Mouse (Mus musculus) right cerebral cortex, postnatal 10 days (tissue): ENCODE results near the gene Naa40.

Experiments used
- DNase-seq, 2 experiments: peaks; one replicate each; pipeline ENCODE4 v3.0.0; 2021; ENCODE audit warnings: low spot score in 2 of 2

Gene Naa40

DNA sequence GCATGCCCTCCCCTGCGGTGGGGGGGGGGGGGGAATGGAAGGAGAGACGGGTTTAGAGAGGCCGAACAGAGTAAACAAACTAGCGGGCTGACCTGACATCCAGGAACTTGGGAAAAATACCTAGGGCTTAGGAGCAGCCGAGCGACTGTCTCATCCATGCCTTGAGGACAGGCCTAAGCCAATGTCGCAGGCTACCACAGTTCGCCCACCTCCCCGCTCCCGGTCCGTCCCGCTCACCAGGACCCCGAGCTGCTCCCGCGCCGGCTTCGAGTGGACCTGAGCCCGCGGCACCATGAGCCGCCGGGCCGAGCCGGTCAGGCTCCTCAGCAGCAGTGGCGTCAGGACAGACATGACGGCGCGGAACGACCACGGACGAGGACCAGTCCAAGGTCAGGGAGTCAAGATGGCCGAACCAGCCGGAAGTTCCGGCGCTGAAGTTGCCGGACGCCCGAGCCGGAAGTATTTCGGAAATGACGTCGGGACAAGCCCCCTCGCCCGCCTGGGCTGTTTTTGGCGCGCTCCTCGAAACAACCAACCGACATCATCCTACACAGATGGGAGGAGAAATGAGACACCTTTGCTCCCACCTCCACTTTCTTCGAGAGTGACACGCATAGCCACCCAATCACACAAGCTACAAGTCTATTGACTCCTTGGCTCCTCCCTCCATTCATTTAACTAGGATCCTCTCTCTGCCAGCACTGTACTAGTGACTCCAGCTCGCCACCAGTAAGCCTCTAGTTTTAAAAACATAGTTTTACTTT, 23.6 kb downstream of the Naa40 start, which contains the start of gene Cox8a:
Cox8a (minus strand) TSS at position 455 of the 764 bp plus-strand sequence.
- peak; percentile 98 to 99 for DNase-seq

DNA sequence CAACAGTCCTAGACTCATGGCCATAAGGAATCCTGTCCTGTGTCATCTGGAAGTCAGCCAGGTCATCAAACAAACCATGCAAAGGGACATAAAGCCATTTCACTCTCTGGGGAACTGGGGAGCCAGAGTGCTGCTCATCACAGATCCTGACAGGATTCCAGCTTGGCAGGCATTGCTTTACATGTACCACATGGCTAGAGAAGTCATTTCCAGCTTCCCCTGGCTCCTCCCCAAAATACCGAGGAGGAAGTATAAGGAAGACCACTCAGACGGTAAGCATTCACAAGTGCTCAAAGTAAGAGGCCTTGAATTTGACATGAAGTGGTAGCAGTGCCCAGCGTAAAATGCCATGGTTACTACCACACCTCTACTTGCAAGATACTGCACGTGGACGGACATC, 26.5 kb downstream of the Naa40 start:
- DNase-seq: peak in 1 of 2 experiments; percentile 61

DNA sequence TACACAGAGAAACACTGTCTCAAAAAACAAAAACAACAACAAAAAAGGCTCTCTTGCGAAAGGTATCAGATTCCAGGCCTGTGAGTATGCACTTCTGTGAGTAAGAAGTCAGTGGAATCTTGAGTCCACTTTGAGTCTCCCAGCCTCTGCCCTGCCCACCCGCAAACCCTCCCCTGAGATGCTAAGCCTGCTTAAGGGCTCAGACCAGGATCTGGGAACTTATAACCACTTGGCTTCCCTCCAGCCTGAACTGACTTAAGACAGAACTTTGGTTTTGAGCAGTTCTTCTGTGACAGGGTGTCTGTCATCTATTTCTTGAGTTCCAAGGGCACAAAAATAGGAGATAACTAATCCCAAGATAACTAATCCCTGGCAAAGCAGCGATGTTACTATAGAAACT, 28.0 kb downstream of the Naa40 start:
- DNase-seq: no peak

DNA sequence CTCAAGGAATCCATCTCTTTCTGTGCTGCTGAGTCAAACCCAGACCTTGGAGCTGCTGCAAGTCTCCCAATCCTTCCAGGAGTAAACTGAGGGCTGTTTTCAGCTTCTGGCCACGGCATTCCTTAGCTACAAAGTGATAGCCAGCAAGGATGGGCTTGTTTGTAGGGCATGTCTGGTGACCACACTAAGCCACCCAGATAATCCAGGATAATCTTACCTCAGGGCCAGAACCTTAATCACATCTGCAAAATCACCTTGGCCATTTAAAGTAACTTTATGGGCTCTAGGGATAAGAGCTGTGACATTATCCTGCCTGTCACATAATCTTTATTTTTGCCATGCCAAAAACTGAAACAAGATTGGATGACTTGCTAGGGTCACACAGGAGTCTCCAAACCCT, 28.8 kb downstream of the Naa40 start:
- no peak for DNase-seq

DNA sequence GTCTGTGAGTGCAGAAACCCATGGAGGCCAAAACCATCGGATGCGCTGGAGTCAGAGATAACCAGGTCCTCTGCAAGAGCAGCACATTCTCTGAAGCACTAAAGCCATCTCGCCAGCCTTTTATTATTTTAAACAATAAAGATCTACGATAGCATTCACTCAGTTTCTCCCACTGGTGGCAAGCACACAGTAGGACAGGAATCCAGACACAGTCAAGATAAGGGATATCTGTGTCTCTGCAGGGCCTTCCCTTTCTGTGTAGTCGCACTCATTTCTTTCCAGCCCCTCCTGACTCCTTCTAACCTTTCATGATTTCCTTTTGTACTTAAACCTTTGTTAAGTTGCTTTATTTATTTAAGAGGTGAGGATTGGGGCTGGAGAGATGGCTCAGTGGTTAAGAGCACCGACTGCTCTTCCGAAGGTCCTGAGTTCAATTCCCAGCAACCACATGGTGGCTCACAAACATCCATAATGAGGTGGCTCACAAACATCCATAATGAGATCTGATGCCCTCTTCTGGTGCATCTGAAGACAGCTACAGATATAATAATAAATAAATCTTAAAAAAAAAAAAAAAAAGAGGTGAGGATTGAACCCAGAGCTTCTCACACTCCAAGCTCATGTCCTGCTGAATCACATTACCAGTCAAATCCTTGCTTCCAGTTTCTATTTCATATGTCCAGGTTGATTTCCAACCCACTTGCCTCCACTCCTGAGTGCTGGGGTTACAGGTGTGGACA, 30.9 kb downstream of the Naa40 start:
- no peak for DNase-seq

DNA sequence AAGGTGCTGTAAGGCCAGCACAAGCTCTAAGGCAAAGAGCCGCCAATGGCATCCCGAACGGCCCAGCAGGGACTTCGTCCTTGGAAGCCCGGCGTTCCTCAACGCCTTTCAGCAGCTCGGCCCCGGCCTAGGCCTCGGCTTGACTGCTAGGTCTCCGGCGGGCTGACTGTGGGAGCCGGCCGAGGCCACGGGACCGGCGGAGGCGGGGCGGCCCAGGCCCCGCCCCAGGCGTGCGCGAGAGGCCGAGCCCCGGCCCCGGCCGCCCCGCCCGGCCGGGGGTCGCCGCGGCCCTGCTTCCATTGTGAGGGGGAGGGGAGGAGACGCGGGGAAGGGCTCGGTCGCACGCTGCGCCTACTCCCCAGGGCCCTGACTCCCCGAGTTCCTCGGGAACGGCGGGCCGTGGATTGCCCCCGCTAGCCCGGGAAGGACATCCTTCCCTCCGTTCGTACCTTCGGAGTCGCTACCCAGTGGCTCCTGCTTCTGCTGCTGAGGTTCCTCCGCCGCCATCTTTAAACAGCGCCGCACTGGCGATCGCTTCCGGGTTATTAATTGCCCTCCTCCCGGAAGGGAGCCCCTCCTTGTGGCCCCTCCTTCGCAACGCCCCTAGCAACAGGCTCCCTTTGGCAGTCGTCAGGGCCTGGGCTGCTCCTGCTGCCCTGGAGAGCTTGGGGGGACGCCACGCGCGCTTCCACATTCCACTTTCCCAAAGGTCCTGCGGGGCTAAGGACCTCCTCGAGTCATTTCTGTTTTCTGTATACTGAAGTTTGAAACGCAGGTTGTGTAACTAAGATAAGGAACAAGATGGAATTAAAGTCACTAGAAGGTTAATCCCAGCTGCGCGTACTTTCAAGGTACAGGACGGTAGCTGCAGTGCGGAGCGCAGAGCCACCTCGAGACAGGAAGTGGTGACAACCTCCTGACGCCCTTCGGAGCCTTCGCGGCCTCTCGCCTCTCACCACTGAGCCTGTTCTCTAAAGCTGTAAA, 34.9 kb downstream of the Naa40 start, which contains the start of gene Otub1:
Otub1 (minus strand) TSS at position 564 of the 984 bp plus-strand sequence.
- peak; percentile 96 for DNase-seq

DNA sequence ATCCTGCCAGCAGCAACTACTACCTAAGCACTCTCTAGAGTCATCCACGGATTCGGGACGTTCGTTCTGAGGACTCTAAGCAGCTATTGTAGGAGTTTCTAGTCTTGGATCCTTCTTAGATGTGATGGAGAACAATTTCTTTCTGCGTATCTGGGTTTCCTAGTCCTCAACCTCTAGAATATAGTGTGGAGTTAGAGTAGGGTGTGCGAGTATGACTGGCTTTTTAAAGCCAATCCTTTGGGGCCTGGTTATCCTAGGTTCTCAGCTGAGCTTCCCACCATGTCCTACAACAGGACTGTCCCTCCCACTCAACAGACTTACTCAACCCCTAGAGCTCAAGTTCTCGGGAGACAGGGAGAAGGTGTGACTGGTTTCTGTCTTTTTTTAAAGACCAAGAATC, 35.7 kb downstream of the Naa40 start:
- no peak for DNase-seq

DNA sequence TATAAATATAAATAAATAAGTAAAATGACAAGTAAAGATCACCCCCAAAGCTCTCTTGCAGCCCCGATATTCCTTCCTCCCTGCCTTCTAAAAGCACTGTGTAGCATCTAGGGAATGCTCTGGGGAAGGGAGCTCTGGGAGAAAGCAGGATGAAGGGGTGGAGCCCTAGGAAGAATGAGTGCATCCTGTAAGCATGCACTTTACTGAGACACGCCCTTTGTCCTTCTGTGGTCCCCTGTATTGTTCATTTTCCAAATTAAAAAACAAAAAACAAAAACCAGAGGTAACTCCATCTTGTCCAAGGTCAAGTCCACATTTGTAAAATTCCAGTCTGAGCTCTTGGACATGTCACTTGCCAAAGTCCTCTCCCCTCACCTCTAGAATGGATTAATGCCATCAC, 36.1 kb downstream of the Naa40 start:
- no peak for DNase-seq

DNA sequence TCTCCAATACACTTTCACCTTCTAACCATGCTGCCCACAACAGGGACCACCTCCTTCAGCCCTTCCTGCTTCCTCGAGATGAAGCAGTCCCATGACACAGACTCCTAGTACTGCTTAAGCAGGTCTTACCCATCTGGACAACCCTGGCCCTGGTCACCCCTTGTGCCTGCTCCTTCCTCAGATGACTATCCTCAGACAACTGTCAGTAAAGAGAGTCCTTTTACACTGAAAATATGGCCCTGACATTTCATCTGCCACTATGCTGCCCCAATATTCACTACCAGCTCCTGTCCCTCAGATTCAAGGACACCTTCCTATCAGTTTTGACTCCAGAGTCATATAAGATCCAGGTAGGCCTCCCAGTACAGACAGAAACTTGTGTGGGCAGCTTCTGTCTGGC, 40.6 kb downstream of the Naa40 start:
- no peak for DNase-seq

DNA sequence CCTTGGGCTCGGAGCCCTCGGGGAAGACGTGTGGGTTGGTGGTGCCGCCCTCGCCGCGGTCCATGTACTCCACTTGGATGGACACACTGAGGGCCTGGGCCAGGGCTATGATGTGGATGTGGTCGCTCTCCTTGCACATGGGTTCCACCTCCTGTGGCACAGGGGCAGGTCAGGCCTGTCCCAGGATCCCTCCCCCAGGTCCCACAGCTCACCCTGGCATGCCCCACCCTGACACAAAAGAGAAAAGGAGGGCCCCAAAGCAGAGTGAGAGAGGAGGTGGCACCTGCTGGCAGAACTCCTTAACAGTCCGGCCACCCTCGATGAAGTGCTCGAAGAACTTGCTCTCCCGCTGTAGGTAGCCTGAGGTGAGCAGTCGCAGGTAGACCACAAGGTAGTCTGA, 41.9 kb downstream of the Naa40 start:
- no peak for DNase-seq

DNA sequence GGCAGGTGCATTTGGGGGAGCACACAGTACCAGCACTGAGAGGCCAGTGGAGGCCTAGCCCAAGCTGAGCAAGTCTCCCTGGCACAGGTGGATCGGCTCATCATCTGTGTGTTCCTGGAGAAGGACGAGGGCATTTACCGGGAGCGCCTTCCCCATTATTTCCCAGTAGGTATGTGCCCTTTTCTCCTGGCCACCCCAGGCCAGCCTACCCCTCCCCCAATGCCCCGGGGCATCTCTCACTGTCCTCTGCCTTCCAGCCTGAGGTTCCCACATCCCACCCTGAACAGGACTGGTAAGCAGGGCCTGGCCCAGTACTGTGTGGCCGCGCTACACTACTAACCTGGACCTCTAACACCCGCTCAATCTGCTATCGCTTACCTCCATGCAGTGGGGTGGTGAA, 43.5 kb downstream of the Naa40 start:
- DNase-seq: no peak

DNA sequence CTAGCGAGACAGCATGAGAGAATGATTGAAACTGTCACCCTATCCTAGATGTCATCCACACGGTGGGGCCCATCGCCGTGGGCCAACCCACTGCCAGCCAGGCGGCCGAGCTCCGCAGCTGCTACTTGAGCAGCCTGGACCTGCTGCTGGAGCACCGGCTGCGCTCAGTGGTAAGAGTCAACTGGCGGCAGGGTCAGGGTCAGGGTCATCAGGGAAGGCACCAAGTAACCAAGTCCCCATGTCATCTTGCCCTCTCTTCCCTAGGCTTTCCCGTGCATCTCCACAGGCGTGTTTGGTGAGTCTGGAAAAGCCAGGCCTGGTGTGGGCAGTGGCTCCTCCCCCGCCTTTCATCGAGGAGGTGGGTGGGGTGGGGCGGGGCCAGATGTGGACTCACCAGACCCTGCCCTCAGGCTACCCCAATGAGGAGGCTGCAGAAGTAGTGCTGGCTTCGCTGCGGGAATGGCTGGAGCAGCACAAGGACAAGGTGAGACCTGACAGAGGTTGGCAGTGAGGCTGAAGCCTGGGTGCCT, 44.2 kb downstream of the Naa40 start:
- DNase-seq: no peak

DNA sequence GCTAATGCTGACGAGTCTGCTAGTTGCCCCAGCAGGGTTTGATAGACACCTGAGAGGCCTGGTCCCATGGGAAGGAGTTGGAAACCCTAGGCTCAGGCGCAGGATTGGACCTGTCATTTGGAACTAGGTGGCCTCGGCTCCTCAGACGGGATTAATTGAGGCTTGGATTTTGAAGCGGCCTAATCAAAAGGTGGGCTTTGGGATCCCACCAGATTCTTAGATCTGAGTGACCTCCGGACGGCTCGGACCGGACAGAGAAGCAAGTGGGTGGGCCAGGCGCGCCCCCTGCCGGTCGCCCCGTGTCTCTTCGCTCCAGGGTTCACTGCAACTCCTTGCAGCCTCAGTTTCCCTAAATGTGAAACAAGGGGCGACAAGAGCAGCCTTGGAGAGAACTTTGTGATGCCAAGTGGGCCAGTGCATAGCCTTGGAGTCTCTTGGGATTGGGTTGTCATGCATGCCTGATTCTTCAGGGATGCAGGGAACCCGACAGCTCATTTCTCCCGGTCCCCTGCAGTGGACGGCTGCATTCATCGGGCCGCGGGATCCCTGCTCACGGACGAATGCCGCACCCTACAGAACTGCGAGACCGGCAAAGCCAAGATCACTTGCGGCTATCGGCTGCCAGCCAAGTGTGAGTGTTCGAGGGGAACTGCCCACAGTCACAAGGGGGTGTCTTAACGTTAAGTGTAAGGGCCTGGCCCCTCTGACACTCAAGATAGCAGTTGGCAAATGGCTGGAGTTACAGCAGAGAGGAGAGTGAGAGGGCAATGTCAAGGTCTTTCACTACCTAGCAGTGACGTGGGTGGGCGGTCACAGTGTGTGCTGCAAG, 44.9 kb downstream of the Naa40 start:
- peak; percentile 55 to 65 for DNase-seq

DNA sequence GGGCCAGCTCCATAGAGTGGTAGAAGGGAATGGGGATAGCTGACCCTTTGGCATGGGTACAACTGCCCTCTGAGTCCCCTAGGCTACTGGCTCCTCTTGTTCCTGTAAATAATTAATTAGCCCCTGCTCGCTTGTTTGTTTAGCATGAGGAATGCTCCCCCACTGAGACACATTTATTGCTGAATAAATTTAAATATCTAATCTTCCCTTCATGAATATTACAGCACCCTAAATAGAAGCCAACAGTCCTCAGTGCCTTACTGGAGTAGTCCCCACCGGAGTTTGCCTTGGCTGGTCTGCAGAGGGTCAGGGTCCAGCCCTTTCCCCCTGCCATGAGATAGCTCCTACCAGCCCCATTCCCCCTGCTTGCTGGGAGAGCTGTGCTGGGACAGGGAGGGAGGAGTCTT, 48.4 kb downstream of the Naa40 start:
- DNase-seq: no peak

DNA sequence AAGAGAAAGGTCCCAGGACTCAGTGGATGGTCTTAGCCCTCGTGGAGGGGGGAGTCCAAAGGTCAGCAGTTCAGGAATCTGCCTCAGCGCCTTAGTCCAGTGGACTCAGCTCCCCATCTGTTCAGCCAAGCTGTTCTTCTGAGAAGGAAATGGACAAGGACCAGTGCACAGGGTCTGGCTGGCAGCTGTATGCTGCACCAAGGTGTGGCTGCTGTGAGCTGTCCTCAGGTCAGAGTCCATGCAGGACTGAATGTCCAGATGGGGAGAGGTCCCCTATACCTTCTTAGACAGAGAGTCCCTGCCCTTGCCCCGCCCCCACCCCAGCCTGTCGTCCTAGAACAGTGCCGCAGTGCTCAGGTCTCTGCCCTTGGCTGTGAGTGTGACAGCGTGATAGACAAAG, 49.3 kb downstream of the Naa40 start:
- no peak for DNase-seq

DNA sequence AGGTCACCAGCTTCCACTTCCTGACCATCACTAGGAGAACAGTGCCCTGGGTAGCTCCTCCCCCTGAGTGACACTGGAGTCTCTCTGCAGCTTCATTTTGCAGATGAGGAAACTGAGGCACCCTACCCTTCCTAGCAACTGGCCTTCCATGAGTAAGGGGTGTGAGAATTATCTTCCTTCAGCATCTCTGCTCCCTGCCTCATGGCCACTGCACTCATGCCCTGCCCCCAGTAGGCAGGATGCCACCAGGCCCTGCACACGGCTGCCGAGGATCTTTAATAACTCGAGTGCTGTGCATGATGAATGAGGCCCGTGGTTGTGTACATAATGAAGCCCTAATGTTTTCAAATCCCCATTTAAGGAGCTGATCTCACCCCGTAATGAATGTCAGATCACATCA, 50.0 kb downstream of the Naa40 start:
- no peak for DNase-seq

DNA sequence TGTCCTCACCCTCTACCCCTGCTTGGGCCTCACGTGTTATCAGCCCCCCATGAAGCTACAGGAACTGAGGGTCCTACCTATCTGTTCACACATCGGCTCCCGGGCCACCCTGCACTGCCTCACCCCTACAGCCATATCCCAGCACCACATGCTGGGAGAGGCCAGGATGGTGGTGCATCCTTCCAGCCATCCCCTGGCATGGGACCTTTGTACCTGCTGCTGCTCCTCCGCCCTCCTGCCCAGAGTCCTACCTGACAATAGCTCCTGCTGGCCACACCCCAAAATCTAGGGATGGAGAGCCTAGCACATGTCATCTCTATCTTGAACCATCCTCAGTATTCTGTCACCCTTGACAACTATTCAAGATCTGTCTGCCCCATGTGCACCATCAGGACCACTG, 52.0 kb downstream of the Naa40 start:
- DNase-seq: no peak

DNA sequence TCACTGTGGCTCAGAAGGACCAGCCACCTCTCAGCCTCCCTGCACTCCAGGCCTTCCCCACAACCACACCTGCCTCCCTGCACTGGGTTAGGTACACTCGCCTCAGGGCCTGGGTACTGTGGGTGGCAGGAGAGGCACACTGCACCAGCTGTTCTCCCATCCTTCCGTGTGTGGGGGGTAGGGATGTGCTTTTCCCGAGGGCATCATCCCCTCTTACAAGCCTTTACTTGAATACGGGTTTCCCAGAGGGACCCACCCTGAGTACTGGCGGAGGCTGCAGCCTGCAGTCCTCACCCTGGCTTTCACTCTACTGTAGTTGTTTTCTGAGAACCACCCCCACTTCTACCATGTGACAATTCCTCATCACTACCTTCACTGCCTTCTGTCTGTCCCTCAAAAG, 53.8 kb downstream of the Naa40 start:
- no peak for DNase-seq

DNA sequence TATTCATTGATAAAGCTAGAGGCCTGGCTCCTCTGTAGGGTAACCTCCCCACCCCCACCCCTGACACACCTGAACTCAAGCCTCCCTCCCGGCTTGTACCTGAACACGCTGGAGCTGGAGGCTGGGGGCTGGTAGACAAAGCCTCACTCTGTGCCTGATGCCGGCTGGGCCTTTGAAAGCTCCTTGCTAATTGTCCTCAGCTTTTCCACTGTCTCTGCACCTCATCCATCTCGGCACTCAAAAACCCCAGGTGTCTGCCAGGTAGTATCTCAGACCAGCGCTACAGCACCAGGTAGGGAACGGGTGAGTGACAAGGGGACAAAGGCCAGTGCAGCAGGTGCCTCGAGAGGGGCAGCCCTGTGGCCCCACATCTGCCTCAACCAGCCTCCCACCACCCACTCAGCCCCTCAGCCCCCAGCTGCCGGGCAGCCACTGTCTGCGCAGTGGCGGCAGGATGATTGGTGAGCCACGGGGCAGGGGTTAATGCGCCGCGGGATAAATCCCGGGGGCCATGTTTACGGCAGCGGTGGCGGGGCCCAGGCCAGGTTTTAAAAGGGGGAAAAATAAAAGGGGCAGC, 55.2 kb downstream of the Naa40 start:
- no peak for DNase-seq

DNA sequence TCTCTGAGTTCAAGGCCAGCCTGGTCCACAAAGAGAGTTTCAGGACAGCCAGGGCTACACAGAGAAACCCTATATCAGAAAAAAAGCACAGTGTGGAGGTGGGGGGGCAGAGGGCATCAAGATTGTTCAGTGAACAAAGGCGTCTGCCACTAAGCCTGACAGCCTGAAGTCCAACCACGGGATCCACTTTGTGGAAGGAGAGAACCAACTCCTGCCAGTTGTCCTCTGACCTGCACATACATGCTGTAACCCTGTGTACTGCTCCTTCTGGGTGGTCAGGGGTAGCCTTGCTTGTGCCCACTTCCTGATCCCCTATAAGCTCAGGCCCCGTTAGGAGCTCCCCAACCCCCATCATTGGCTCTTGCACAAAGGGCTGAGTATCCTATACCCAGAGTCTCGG, 55.9 kb downstream of the Naa40 start:
- DNase-seq: no peak

DNA sequence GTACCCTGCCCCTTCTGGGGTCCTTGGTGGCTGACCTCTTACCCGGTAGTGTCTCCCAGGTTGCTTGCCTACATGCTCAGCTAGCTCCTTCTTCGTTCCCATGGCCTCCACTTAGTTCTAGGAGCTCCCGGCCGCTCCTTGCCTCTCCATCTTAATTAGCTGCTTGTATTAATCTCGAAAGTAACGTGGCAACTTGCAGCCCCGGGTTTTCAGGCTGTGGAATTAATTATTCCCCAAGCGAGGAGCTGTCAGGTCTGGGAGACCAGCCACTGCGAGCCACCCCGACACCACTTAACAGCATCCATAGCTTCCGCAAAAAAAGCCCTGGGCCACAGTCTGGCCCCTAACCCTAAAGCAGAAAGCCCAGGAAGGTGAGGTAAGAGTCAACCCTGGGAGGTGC, 57.6 kb downstream of the Naa40 start:
- no peak for DNase-seq
